Mouse (Mus musculus) erythroblast, adult 5-6 weeks (primary cell): ENCODE results near the gene Gm10553. TPM values are rescaled to one million over a fixed set of nuclear protein-coding genes. Genes with fewer than 3 reads are reported as not detected.
"Not testable (repeated sequence)": the region's sequence is repeated elsewhere in the genome, so short reads cannot be mapped to it uniquely, and the experiment has no call there.

Experiments used
- ATAC-seq: replicated peaks from 2 replicates; pipeline ENCODE4 v1.8.0; 2016; ENCODE audit warnings: moderate number of reproducible peaks, mild to moderate bottlenecking, moderate TSS enrichment, inconsistent platforms; ENCODE audit not compliant: poor library complexity, low FRiP score, severe bottlenecking
- total RNA-seq, 2 experiments: library from RNA; stranded (forward) in 1 of 2; stranded (reverse) in 1 of 2; fragments of 150-400 nt in 1 of 2; fragments of 200-764, 138-1000 nt in 1 of 2; gene quantifications; 2 replicates each; pipeline versions ENCODE4 v1.2.3 to v1.2.4; 2015 to 2017; ENCODE audit warnings: low replicate concordance in 2 of 2

Gene Gm10553
- total RNA-seq, 2 experiments from 2014 or later, result not detected

DNA sequence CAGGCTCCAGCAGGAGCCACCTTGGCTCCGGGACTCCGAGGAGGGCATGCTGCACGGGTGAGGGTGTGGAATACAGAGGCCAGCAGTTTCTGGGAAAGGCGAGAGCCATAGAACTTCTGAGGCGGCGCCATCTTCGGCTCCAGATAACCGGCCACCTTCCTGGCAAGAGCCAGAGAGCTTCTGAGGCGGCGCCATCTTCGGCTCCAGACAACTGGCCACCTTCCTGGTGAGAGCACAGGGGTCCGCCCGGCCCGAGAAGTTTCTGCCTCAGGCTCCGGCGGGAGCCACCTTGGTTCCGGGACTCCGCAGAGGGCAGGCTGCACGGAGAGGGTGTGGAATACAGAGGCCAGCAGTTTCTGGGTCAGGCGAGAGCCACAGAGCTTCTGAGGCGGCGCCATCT lies 33.7 kb downstream of the Gm10553 start:
- ATAC-seq, result not testable (repeated sequence)

Other genes with a start within 250 kb of the Gm10553 start
- gene Slc16a14, start 165.0 kb upstream of the Gm10553 start, total RNA-seq (2015; ENCODE audit: low replicate concordance), result not detected in 2 replicates
- not detected in 2 replicates for gene Slc16a14, start 165.0 kb upstream of the Gm10553 start, total RNA-seq (2017; ENCODE audit: low replicate concordance)
- 2.1 TPM in 1 of 2 replicates, not detected in the other for gene A530032D15Rik, start 9.7 kb downstream of the Gm10553 start, total RNA-seq (2015; ENCODE audit: low replicate concordance)
- gene A530032D15Rik, start 9.7 kb downstream of the Gm10553 start, total RNA-seq (2017; ENCODE audit: low replicate concordance), result 3.2 and 9.4 TPM in 2 replicates
- 7.9 and 14.0 TPM in 2 replicates for gene C130026I21Rik, start 170.4 kb downstream of the Gm10553 start, total RNA-seq (2015; ENCODE audit: low replicate concordance)
- 1.4 and 11.3 TPM in 2 replicates for gene C130026I21Rik, start 170.4 kb downstream of the Gm10553 start, total RNA-seq (2017; ENCODE audit: low replicate concordance)